Mouse (Mus musculus) kidney, postnatal 0 days (tissue): ENCODE measurements around the gene Adam8. TPM values are rescaled to one million over a fixed set of nuclear protein-coding genes. Genes with fewer than 3 reads are reported as not detected.

Experiments
- ATAC-seq: fragments of 200-750 bp; cut with Nextera tagmentation; replicated peaks from 2 replicates; pipeline ENCODE4 v1.8.0; 2017; ENCODE audit warnings: low read depth, moderate number of reproducible peaks, moderate TSS enrichment, moderate library complexity; ENCODE audit not compliant: low FRiP score
- DNase-seq: peaks from one replicate; pipeline ENCODE4 v3.0.0-alpha.2; 2016; ENCODE audit warnings: low spot score
- H3K27ac ChIP-seq: fragments of 300-500 bp; sonication (generic); 2 replicates; pipeline ENCODE4 v1.5.1; 2014; ENCODE audit warnings: mild to moderate bottlenecking
- H3K27me3 ChIP-seq: fragments of 300-500 bp; sonication (generic); 2 replicates; pipeline ENCODE4 v1.6.1; 2014; ENCODE audit warnings: low read length, mixed read lengths; ENCODE audit not compliant: insufficient read depth
- H3K36me3 ChIP-seq: fragments of 300-500 bp; sonication (generic); 2 replicates; pipeline ENCODE4 v1.6.1; 2014; ENCODE audit warnings: low read length, mixed read lengths; ENCODE audit not compliant: insufficient read depth
- H3K4me1 ChIP-seq: fragments of 300-500 bp; sonication (generic); replicated peaks from 2 replicates; pipeline ENCODE4 v1.6.1; 2014; ENCODE audit warnings: antibody characterized with exemption, low read length, mixed read lengths; ENCODE audit not compliant: insufficient read depth
- H3K4me2 ChIP-seq: fragments of 300-500 bp; sonication (generic); 2 replicates; pipeline ENCODE4 v1.6.1; 2014; ENCODE audit warnings: mild to moderate bottlenecking, low read length, moderate library complexity, mixed read lengths
- H3K4me3 ChIP-seq: fragments of 300-500 bp; sonication (generic); replicated peaks from 2 replicates; pipeline ENCODE4 v1.5.1; 2014; ENCODE audit warnings: low read depth, low read length
- H3K9ac ChIP-seq: fragments of 300-500 bp; sonication (generic); 2 replicates; pipeline ENCODE4 v1.6.1; 2014; ENCODE audit warnings: low read depth, low read length
- H3K9me3 ChIP-seq: fragments of 300-500 bp; sonication (generic); replicated peaks from 2 replicates; pipeline ENCODE4 v1.6.1; 2016; ENCODE audit warnings: low read length, inconsistent platforms, mixed read lengths
- CTCF ChIP-seq: IDR thresholded peaks from 2 replicates; pipeline ENCODE4 v1.5.1; 2016; ENCODE audit warnings: antibody characterized with exemption, low read depth, mild to moderate bottlenecking, moderate library complexity
- WGBS: fragments of 180-500 bp; shearing (Covaris S2); extraction: QIAGEN DNeasy Blood & Tissue Kit; methylation state at CpG from one replicate; pipeline ENCODE4 v1.1.7; 2014; 5-methylcytosine and 5-hydroxymethylcytosine counted together
- polyA plus RNA-seq: library from polyadenylated mRNA; unstranded; fragments of >200 nt; fragmentation: Nextera tagmentation; extraction: Ambion mirVana; gene quantifications from 2 replicates; pipeline ENCODE4 v1.2.1, GENCODE M21; 2015

Adam8 gene
- polyA plus RNA-seq, 1 experiment from 2014 or later: 0.41 TPM

DNA sequence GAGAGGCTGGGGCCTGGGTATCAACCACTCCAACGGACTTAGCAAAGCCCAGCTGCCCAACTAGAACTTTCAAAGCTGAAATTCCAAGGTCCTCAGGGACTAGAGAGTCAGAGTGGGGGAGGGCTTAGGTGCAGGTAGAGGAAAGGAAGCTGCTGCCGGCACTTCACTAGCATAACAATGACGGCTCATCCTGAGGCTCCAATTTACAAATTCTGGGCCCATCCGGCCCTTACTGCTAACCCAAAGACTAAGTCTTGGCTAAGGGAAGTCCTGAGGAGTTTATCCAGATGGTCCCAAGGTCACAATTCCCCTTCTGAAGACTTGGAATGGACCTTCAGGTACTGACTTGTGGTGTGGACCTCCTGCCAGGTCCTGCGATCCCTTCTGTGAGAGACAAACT is 46.8 kb downstream of the Adam8 start:
- DNase-seq (no peak), ATAC-seq (no peak)
- WGBS: 27% methylated on average over 5 of the region's 5 CpGs
- H3K4me2 ChIP-seq: no peak overlapping the region
- H3K27ac ChIP-seq: no peak overlapping the region
- H3K9ac ChIP-seq: no peak overlapping the region
- no peaks in the 10 kb centered on the region for H3K9me3 ChIP-seq
- H3K4me1 ChIP-seq: peaks cover 9% of the 10 kb centered on the region; the same call in 1 of the 2 replicates
- H3K4me3 ChIP-seq: no peak overlapping the region
- H3K27me3 ChIP-seq: peaks cover 45% of the 10 kb centered on the region
- H3K36me3 ChIP-seq: no peaks in the 10 kb centered on the region
- no peak for TF ChIP-seq CTCF

DNA sequence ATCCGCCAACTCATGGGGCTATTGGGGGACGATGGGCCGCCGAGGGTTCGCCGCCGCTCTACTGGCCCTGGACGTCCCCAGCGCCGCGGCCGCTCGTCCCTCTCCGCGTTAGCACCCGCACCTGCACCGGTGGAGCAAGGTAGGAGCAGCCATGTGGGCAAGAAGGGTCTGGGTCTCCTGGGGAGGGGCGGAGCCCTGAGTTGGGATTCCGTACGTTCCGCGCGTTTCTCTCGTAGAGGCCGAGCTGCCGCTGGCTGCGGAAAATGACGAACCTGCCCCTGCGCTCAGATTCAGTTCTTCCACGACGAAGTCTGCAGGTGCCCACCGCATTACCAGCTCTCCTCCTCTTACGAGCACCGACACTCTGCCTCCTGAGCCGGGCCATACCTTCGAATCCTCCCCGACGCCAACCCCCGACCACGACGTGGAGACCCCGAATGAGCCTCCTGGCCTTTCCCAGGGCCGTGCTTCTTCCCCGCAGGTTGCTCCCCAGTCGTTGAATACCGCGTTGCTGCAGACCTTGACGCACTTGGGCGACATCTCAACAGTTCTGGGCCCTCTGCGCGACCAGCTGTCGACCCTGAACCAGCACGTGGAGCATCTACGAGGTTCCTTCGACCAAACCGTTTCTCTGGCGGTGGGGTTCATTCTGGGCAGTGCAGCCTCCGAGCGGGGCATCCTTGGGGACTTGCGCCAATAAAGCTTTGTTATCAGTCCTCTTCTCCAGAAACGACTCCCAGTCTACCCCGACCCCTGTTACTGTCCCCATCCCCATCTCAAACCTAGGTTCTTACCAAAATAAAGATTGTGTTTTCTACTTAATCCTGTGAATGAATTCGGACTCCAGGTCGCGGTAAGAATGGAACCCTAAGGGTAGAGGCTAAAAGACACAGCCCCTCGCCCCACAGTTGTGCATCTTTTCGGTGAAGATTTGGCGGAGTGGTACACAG is 47.8 kb downstream of the Adam8 start:
- Histone ChIP-seq H3K4me2 (peak overlapping the region; percentile 47), H3K4me1 (peaks cover 9% of the 10 kb centered on the region; the same call in 1 of the 2 replicates), H3K27me3 (peaks cover 45% of the 10 kb centered on the region), H3K9me3 (no peaks in the 10 kb centered on the region), H3K9ac (0 out of 2 replicates have a peak overlapping the region, but pooled peaks have one; percentile 10), H3K36me3 (no peaks in the 10 kb centered on the region), H3K27ac (no peak overlapping the region), H3K4me3 (peak overlapping the region; percentile 31)
- ATAC-seq (no peak), DNase-seq (no peak)
- WGBS: 5% methylated on average over 68 of the region's 68 CpGs
- TF ChIP-seq CTCF: no peak

DNA sequence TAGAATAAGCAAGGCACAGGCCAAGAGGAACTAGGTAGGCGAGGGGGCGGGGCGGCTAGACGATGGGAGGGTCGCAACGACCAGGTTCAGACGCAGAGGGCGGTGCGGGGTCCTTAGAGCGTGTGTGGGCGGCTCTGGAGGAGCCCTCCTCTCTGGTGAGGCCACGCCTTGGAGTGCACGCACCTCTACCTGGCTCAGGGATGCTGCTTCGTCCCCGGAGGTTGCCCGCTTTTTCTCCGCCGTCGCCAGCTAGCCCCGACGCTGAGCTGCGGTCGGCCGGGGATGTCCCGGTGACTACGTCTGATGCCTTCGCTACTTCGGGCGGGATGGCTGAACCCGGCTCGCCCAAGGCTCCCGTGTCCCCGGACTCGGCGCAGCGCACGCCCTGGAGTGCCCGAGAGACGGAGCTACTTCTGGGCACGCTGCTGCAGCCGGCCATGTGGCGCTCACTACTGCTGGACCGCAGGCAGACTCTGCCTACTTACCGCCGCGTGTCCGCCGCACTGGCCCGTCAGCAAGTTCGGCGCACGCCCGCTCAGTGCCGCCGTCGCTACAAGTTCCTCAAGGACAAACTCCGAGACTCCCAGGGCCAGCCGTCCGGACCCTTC is 48.6 kb downstream of the Adam8 start, which contains the start of gene Utf1:
TSS of gene Utf1 (plus strand) at position 116 of the 608 bp plus-strand sequence.
- TF ChIP-seq CTCF: no peak
- DNase-seq (peak; percentile 16), ATAC-seq (no peak)
- Histone ChIP-seq H3K9ac (0 out of 2 replicates have a peak within 1 kb of the TSS, but pooled peaks have one; percentile 10), H3K4me1 (peaks cover 9% of the 10 kb centered on the region; the same call in 1 of the 2 replicates), H3K27me3 (peaks cover 45% of the 10 kb centered on the region), H3K36me3 (no peaks in the 10 kb centered on the region), H3K27ac (no peak within 1 kb of the TSS), H3K4me2 (peak within 1 kb of the TSS; percentile 47), H3K9me3 (no peaks in the 10 kb centered on the region), H3K4me3 (peak within 1 kb of the TSS; percentile 31)
- under 1% methylated on average over 59 of the region's 59 CpGs for WGBS

DNA sequence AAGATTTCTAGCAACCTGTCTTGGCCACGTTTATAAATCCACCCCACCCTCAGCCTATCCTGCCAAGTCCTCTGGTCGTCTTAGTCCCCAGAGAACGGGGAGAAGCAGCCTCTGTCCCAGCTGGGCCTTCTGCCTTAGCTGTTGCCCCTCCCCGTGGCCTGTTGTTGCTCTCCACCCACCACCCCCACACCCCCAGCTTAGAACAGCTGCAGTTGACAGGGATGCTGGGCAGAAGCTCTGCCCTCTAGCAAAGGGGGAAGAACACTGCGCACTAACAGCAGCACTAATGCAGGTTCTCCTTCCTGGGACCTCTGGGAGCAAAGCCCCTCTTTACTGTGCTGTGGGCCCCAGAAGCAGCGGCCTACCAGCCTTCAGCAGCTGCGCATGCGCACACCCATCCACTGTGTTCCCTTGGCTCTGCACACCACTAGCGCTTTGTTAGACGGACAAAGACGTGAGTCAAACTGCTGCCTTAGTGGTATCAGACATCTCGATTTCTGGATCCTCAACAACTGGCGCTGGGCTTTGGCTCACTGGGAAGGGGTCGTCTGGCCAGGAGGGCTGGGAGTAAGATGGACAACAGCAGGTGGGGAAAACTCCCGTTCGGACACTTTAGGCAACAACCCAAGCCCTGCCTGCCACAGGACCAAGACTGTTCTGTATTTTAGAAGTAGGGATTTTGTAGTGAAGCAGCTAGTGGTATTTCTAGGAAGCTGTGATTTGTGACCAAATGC is 51.7 kb downstream of the Adam8 start:
- ATAC-seq (no peak), DNase-seq (no peak)
- peaks cover 37% of the 10 kb centered on the region for H3K27me3 ChIP-seq
- TF ChIP-seq CTCF: no peak
- H3K9ac ChIP-seq: no peak overlapping the region
- H3K4me1 ChIP-seq: peaks cover 9% of the 10 kb centered on the region; the same call in 1 of the 2 replicates
- H3K4me3 ChIP-seq: no peak overlapping the region
- no peak overlapping the region for H3K27ac ChIP-seq
- H3K36me3 ChIP-seq: no peaks in the 10 kb centered on the region
- WGBS: 63% methylated on average over 16 of the region's 16 CpGs
- no peak overlapping the region for H3K4me2 ChIP-seq
- H3K9me3 ChIP-seq: no peaks in the 10 kb centered on the region

DNA sequence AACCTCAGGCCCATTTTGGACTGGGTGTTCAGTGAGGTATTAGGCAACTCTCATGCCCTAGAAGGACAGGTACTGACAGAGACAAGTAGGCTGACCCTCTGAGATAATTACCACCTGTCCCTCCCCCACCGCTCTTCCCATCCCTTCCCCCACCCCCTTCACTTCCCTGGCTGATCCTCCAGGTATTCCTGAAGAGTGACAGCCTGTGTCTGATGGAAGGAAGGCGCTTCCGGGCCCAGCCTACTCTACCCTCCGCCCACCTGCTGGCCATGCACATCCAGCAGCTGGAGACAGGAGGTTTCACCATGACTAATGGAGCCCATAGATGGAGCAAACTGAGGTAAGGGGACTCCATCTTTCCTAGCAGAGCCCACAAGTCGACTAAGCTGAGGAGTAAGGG is 54.6 kb downstream of the Adam8 start:
- Histone ChIP-seq H3K4me2 (no peak overlapping the region), H3K36me3 (no peaks in the 10 kb centered on the region), H3K27ac (no peak overlapping the region), H3K9me3 (no peaks in the 10 kb centered on the region), H3K27me3 (peaks cover 13% of the 10 kb centered on the region; the same call in 1 of the 2 replicates), H3K9ac (no peak overlapping the region), H3K4me1 (no peaks in the 10 kb centered on the region), H3K4me3 (no peak overlapping the region)
- 59% methylated on average over 5 of the region's 5 CpGs for WGBS
- no peak for TF ChIP-seq CTCF
- ATAC-seq: no peak
- no peak for DNase-seq

DNA sequence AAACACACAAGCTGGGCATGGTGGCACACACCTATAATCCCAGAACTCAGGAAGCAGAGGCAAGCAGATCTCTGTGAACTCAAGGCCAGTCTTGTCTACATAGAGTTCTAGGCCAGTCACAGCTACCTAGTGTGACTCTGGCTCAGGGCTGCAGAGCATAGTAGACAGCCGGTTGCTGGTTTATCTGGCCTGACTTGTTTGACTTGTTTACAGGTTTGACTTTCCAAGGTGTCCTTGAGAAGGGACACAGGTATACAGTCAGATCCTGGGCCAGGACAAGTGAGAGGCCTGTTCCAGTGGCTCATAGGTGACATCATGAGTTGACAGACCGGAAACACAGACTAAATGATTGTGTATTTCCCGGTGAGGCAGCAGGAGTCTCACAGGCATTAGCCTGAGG is 55.2 kb downstream of the Adam8 start:
- WGBS: 63% methylated on average over 3 of the region's 3 CpGs
- no peak overlapping the region for H3K4me2 ChIP-seq
- ATAC-seq: no peak
- H3K4me1 ChIP-seq: no peaks in the 10 kb centered on the region
- H3K27ac ChIP-seq: no peak overlapping the region
- H3K4me3 ChIP-seq: no peak overlapping the region
- no peaks in the 10 kb centered on the region for H3K36me3 ChIP-seq
- DNase-seq: no peak
- H3K9ac ChIP-seq: no peak overlapping the region
- no peak for TF ChIP-seq CTCF
- H3K9me3 ChIP-seq: no peaks in the 10 kb centered on the region
- peaks cover 6% of the 10 kb centered on the region; the same call in 1 of the 2 replicates for H3K27me3 ChIP-seq
